Mouse (Mus musculus): ENCODE data around the gene Farsa. TPM values are rescaled to one million over a fixed set of nuclear protein-coding genes. Genes with fewer than 3 reads are reported as not detected.
"Not testable (repeated sequence)": the region's sequence is repeated elsewhere in the genome, so short reads cannot be mapped to it uniquely, and the experiment has no call there.

The Farsa gene
- total and polyA plus RNA-seq, 2 experiments from 2014 or later: 84.6 to 92.7 TPM

- 0 out of 2 replicates have a peak, but pooled peaks have one; percentile 8 for ATAC-seq (ENCODE audit: low FRiP score)
- DNase-seq (ENCODE audit: low spot score): no peak
These were observed 45.7 kb downstream of the Farsa start for GRCm38 (mm10) chr8:84902367-84902919.

GRCm38 (mm10) chr8:84902920-84903661 is 46.3 kb downstream of the Farsa start:
- Histone ChIP-seq H3K36me3 (ENCODE audit: insufficient read depth, low read length) (0 out of 2 replicates have a peak, but pooled peaks cover 4% of the 10 kb centered on the region), H3K4me2 (ENCODE audit: low read depth, low read length, poor library complexity, severe bottlenecking) (peak overlapping the region; percentile 95), H3K4me1 (ENCODE audit: insufficient read depth, low read length) (peaks cover 9% of the 10 kb centered on the region), H3K9me3 (ENCODE audit: low read length) (no peaks in the 10 kb centered on the region), H3K27me3 (ENCODE audit: insufficient read depth, low read length) (no peaks in the 10 kb centered on the region; the same call in 1 of the 2 replicates), H3K9ac (replicated peaks; ENCODE audit: low read length, poor library complexity, severe bottlenecking) (peak overlapping the region; percentile 40), H3K27ac (ENCODE audit: low read depth, low read length) (no peak overlapping the region), H3K4me3 (ENCODE audit: low read depth, low read length) (peak overlapping the region; percentile 48)
- DNase-seq (ENCODE audit: low spot score) (peak; percentile 83), ATAC-seq (ENCODE audit: low FRiP score) (peak; percentile 85)
- WGBS: 1% methylated on average over 67 of the region's 68 CpGs
- TF ChIP-seq CTCF (IDR thresholded peaks at IDR 0.05): peak; percentile 77

More at GRCm38 (mm10) chr8:84902367-84902919, 45.7 kb downstream of the Farsa start:
- no peaks in the 10 kb centered on the region for H3K9me3 ChIP-seq (ENCODE audit: low read length)
- 6% methylated on average over 24 of the region's 24 CpGs for WGBS
- H3K27ac ChIP-seq (ENCODE audit: low read depth, low read length): no peak overlapping the region
- TF ChIP-seq CTCF (IDR thresholded peaks at IDR 0.05): no peak
- 0 out of 2 replicates have a peak, but pooled peaks cover 4% of the 10 kb centered on the region for H3K36me3 ChIP-seq (ENCODE audit: insufficient read depth, low read length)
- peak overlapping the region; percentile 95 for H3K4me2 ChIP-seq (ENCODE audit: low read depth, low read length, poor library complexity, severe bottlenecking)
- H3K27me3 ChIP-seq (ENCODE audit: insufficient read depth, low read length): no peaks in the 10 kb centered on the region; the same call in 1 of the 2 replicates
- peak overlapping the region; percentile 40 for H3K9ac ChIP-seq (replicated peaks; ENCODE audit: low read length, poor library complexity, severe bottlenecking)
- H3K4me1 ChIP-seq (ENCODE audit: insufficient read depth, low read length): peaks cover 9% of the 10 kb centered on the region
- peak overlapping the region; percentile 48 for H3K4me3 ChIP-seq (ENCODE audit: low read depth, low read length)

- Histone ChIP-seq H3K4me3 (ENCODE audit: low read depth, low read length) (no peak overlapping the region), H3K36me3 (ENCODE audit: insufficient read depth, low read length) (0 out of 2 replicates have a peak, but pooled peaks cover 4% of the 10 kb centered on the region), H3K4me2 (ENCODE audit: low read depth, low read length, poor library complexity, severe bottlenecking) (no peak overlapping the region), H3K9ac (replicated peaks; ENCODE audit: low read length, poor library complexity, severe bottlenecking) (no peak overlapping the region), H3K27ac (ENCODE audit: low read depth, low read length) (no peak overlapping the region), H3K27me3 (ENCODE audit: insufficient read depth, low read length) (no peaks in the 10 kb centered on the region; the same call in 1 of the 2 replicates), H3K9me3 (ENCODE audit: low read length) (no peaks in the 10 kb centered on the region), H3K4me1 (ENCODE audit: insufficient read depth, low read length) (peaks cover 9% of the 10 kb centered on the region)
- no peak for DNase-seq (ENCODE audit: low spot score)
- no peak for ATAC-seq (ENCODE audit: low FRiP score)
- no peak for TF ChIP-seq CTCF (IDR thresholded peaks at IDR 0.05)
- 91% methylated on average over 7 of the region's 7 CpGs for WGBS
These were observed 47.6 kb downstream of the Farsa start for GRCm38 (mm10) chr8:84904351-84904750.

GRCm38 (mm10) chr8:84907037-84907436 is 50.2 kb downstream of the Farsa start:
- no peaks in the 10 kb centered on the region for H3K9me3 ChIP-seq (ENCODE audit: low read length)
- H3K27ac ChIP-seq (ENCODE audit: low read depth, low read length): no peak overlapping the region
- WGBS: 90% methylated on average over 9 of the region's 9 CpGs
- ATAC-seq (ENCODE audit: low FRiP score) (no peak), DNase-seq (ENCODE audit: low spot score) (no peak)
- H3K27me3 ChIP-seq (ENCODE audit: insufficient read depth, low read length): no peaks in the 10 kb centered on the region; the same call in 1 of the 2 replicates
- H3K4me3 ChIP-seq (ENCODE audit: low read depth, low read length): no peak overlapping the region
- no peak overlapping the region for H3K9ac ChIP-seq (replicated peaks; ENCODE audit: low read length, poor library complexity, severe bottlenecking)
- H3K4me2 ChIP-seq (ENCODE audit: low read depth, low read length, poor library complexity, severe bottlenecking): no peak overlapping the region
- TF ChIP-seq CTCF (IDR thresholded peaks at IDR 0.05): no peak
- peaks cover 9% of the 10 kb centered on the region for H3K4me1 ChIP-seq (ENCODE audit: insufficient read depth, low read length)
- peaks cover 24% of the 10 kb centered on the region for H3K36me3 ChIP-seq (ENCODE audit: insufficient read depth, low read length)

- no peak for ATAC-seq (ENCODE audit: low FRiP score)
- no peak for TF ChIP-seq CTCF (IDR thresholded peaks at IDR 0.05)
- Histone ChIP-seq H3K9ac (replicated peaks; ENCODE audit: low read length, poor library complexity, severe bottlenecking) (no peak overlapping the region), H3K9me3 (ENCODE audit: low read length) (no peaks in the 10 kb centered on the region), H3K27ac (ENCODE audit: low read depth, low read length) (no peak overlapping the region), H3K4me1 (ENCODE audit: insufficient read depth, low read length) (peaks cover 9% of the 10 kb centered on the region), H3K27me3 (ENCODE audit: insufficient read depth, low read length) (no peaks in the 10 kb centered on the region; the same call in 1 of the 2 replicates), H3K4me2 (ENCODE audit: low read depth, low read length, poor library complexity, severe bottlenecking) (no peak overlapping the region), H3K4me3 (ENCODE audit: low read depth, low read length) (no peak overlapping the region), H3K36me3 (ENCODE audit: insufficient read depth, low read length) (peaks cover 28% of the 10 kb centered on the region)
- WGBS: 77% methylated on average over 8 of the region's 8 CpGs
- no peak for DNase-seq (ENCODE audit: low spot score)
These were observed 50.7 kb downstream of the Farsa start for GRCm38 (mm10) chr8:84907493-84907892.

GRCm38 (mm10) chr8:84907979-84908378 is 51.2 kb downstream of the Farsa start:
- Histone ChIP-seq H3K4me2 (ENCODE audit: low read depth, low read length, poor library complexity, severe bottlenecking) (peak overlapping the region; percentile 45), H3K36me3 (ENCODE audit: insufficient read depth, low read length) (peaks cover 33% of the 10 kb centered on the region), H3K4me3 (ENCODE audit: low read depth, low read length) (peak overlapping the region; percentile 29; the same call in 1 of the 2 replicates)
- DNase-seq (ENCODE audit: low spot score); ATAC-seq (ENCODE audit: low FRiP score); H3K9me3 ChIP-seq (ENCODE audit: low read length); H3K9ac ChIP-seq (replicated peaks; ENCODE audit: low read length, poor library complexity, severe bottlenecking); H3K27ac ChIP-seq (ENCODE audit: low read depth, low read length); H3K4me1 ChIP-seq (ENCODE audit: insufficient read depth, low read length); H3K27me3 ChIP-seq (ENCODE audit: insufficient read depth, low read length): not testable (repeated sequence)
- 30% methylated on average over 7 of the region's 7 CpGs for whole genome bisulfite sequencing

Data from midbrain, postnatal 0 days (tissue).